Mouse (Mus musculus): Measurements from ENCODE around the gene Tmem43.

- no peak for TF ChIP-seq POLR2A (IDR thresholded peaks at IDR 0.05; ENCODE audit: extremely low read depth, insufficient read depth, low read length)
- no peak for TF ChIP-seq CTCF (IDR thresholded peaks at IDR 0.05; ENCODE audit: low read depth, low read length)
Measured at GRCm38 (mm10) chr6:91535231-91535630, 61.7 kb downstream of the Tmem43 start.
